Mouse (Mus musculus): ENCODE results near the gene Dnah8. TPM values are rescaled to one million over a fixed set of nuclear protein-coding genes. Genes with fewer than 3 reads are reported as not detected.

Dnah8 gene
- polyA plus RNA-seq, 2 experiments from 2014 or later: 22.6 to 23.4 TPM

- no peak for ATAC-seq
Measured at GRCm38 (mm10) chr17:30882206-30882605, 258.1 kb downstream of the Dnah8 start.

GRCm38 (mm10) chr17:30883534-30883933 lies 259.4 kb downstream of the Dnah8 start:
- ATAC-seq: no peak

- no peak for ATAC-seq
Measured at GRCm38 (mm10) chr17:30892086-30892485, 267.9 kb downstream of the Dnah8 start.

- ATAC-seq: no peak
Measured at GRCm38 (mm10) chr17:30892730-30893129, 268.6 kb downstream of the Dnah8 start.

GRCm38 (mm10) chr17:30897075-30897474 lies 272.9 kb downstream of the Dnah8 start:
- ATAC-seq: no peak

- ATAC-seq: no peak
Measured at GRCm38 (mm10) chr17:30901627-30902026, 277.5 kb downstream of the Dnah8 start, which contains the start of gene Glp1r. Gene Glp1r (plus strand): TSS chr17:30901817.

- no peak for ATAC-seq
Measured at GRCm38 (mm10) chr17:30904096-30904495, 279.9 kb downstream of the Dnah8 start.

- no peak for ATAC-seq
Measured at GRCm38 (mm10) chr17:30907577-30907976, 283.4 kb downstream of the Dnah8 start.

GRCm38 (mm10) chr17:30910866-30911731 lies 286.9 kb downstream of the Dnah8 start:
- no peak for ATAC-seq

GRCm38 (mm10) chr17:30911732-30912088 lies 287.6 kb downstream of the Dnah8 start:
- no peak for ATAC-seq

GRCm38 (mm10) chr17:30912536-30912935 lies 288.4 kb downstream of the Dnah8 start:
- ATAC-seq: no peak

- ATAC-seq: no peak
Measured at GRCm38 (mm10) chr17:30914264-30914663, 290.1 kb downstream of the Dnah8 start.

GRCm38 (mm10) chr17:30923566-30923965 lies 299.4 kb downstream of the Dnah8 start:
- no peak for ATAC-seq

Other genes starting within 250 kb of the Dnah8 start
- gene Btbd9, start 47.9 kb upstream of the Dnah8 start, polyA plus RNA-seq (2017; shearing (Covaris generic)): 10 to 100 TPM; 58.9 to 82.9 TPM
- 100 to 1,000 TPM; 131 to 137 TPM for gene Glo1, start 2.5 kb downstream of the Dnah8 start, polyA plus RNA-seq (2017; shearing (Covaris generic))

Measured in CD4-positive, CD25-positive, alpha-beta regulatory T cell, adult 4 months (primary cell).